Mouse (Mus musculus): ENCODE results near the gene Cul4a.
"Not testable (repeated sequence)": the region's sequence is repeated elsewhere in the genome, so short reads cannot be mapped to it uniquely, and the experiment has no call there.

Gene Cul4a

GRCm38 (mm10) chr8:13132220-13132619, 26.8 kb downstream of the Cul4a start:
- in situ Hi-C loops (cut with MboI, MseI): not testable (repeated sequence)

GRCm38 (mm10) chr8:13139641-13140182, 34.3 kb downstream of the Cul4a start:
- in situ Hi-C loops (cut with MboI, MseI): loop anchor here (5.0 kb wide), 1 partner anchor 152 kb away; no protein-coding TSS in a partner anchor

GRCm38 (mm10) chr8:13141681-13142080, 36.3 kb downstream of the Cul4a start:
- in situ Hi-C loops (cut with MboI, MseI): no loop called here

GRCm38 (mm10) chr8:13148476-13148875, 43.1 kb downstream of the Cul4a start:
- in situ Hi-C loops (cut with MboI, MseI): no loop called here

- in situ Hi-C loops (cut with MboI, MseI): no loop called here
Measured at GRCm38 (mm10) chr8:13149287-13149686, 43.9 kb downstream of the Cul4a start.

GRCm38 (mm10) chr8:13149866-13150265, 44.4 kb downstream of the Cul4a start:
- in situ Hi-C loops (cut with MboI, MseI): no loop called here

- in situ Hi-C loops (cut with MboI, MseI): no loop called here
Measured at GRCm38 (mm10) chr8:13150929-13151328, 45.5 kb downstream of the Cul4a start.

- in situ Hi-C loops (cut with MboI, MseI): no loop called here
Measured at GRCm38 (mm10) chr8:13154099-13154498, 48.7 kb downstream of the Cul4a start.

- in situ Hi-C loops (cut with MboI, MseI): no loop called here
Measured at GRCm38 (mm10) chr8:13155358-13155757, 49.9 kb downstream of the Cul4a start.

- in situ Hi-C loops (cut with MboI, MseI): no loop called here
Measured at GRCm38 (mm10) chr8:13156327-13157097, 51.1 kb downstream of the Cul4a start.

- in situ Hi-C loops (cut with MboI, MseI): no loop called here
Measured at GRCm38 (mm10) chr8:13158718-13159376, 53.4 kb downstream of the Cul4a start, which contains the start of gene Lamp1. Lamp1 (plus strand) TSS chr8:13159161.

- in situ Hi-C loops (cut with MboI, MseI): no loop called here
Measured at GRCm38 (mm10) chr8:13159377-13159881, 54.0 kb downstream of the Cul4a start.

GRCm38 (mm10) chr8:13160691-13161090, 55.3 kb downstream of the Cul4a start:
- in situ Hi-C loops (cut with MboI, MseI): no loop called here

- in situ Hi-C loops (cut with MboI, MseI): no loop called here
Measured at GRCm38 (mm10) chr8:13162098-13162497, 56.7 kb downstream of the Cul4a start.

- in situ Hi-C loops (cut with MboI, MseI): no loop called here
Measured at GRCm38 (mm10) chr8:13163563-13163962, 58.1 kb downstream of the Cul4a start.

GRCm38 (mm10) chr8:13164361-13164760, 58.9 kb downstream of the Cul4a start:
- in situ Hi-C loops (cut with MboI, MseI): no loop called here

- in situ Hi-C loops (cut with MboI, MseI): no loop called here
Measured at GRCm38 (mm10) chr8:13170510-13170909, 65.1 kb downstream of the Cul4a start.

GRCm38 (mm10) chr8:13174305-13174704, 68.9 kb downstream of the Cul4a start:
- in situ Hi-C loops (cut with MboI, MseI): no loop called here

- in situ Hi-C loops (cut with MboI, MseI): no loop called here
Measured at GRCm38 (mm10) chr8:13174811-13175210, 69.4 kb downstream of the Cul4a start.

- in situ Hi-C loops (cut with MboI, MseI): no loop called here
Measured at GRCm38 (mm10) chr8:13175650-13176049, 70.2 kb downstream of the Cul4a start.

- in situ Hi-C loops (cut with MboI, MseI): no loop called here
Measured at GRCm38 (mm10) chr8:13177173-13177852, 71.9 kb downstream of the Cul4a start.

GRCm38 (mm10) chr8:13178137-13178536, 72.7 kb downstream of the Cul4a start:
- in situ Hi-C loops (cut with MboI, MseI): no loop called here
